13 mouse cellular contexts compared by ENCODE assay signal in the genomic region with DNA sequence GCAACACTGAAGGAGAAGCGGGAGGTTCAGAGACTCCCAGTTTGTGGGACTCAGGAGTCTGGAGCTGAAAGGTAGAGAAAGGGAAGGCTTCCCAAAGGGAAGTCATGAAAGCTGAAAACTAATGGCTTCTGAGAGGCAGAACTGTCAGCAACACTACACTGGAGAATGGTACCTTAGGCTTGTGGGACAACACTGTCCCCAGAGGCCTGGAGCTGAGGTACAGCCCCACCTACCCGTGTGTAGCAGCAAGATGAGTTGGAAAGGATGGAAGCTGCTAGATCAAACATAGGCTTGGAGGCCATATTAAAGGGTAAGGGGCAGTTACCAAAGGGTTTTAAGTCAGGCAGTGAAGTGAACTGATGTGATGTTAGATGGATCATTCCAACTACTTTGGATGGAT.
"Had no signal": no experiment of that assay in that cellular context is flagged by ENCODE, and none has a peak within 500 bp of the region (broad histone marks: within the 10 kb centered on the region; RNA-seq: fewer than 3 reads in every experiment).

No protein-coding gene starts in this region.

- H3K9ac ChIP-seq: limb, embryonic 12.5 days; midbrain, embryonic 13.5 days; neural tube, embryonic 15.5 days had no signal

- H3K27me3 ChIP-seq: limb, embryonic 12.5 days; midbrain, embryonic 13.5 days; neural tube, embryonic 15.5 days had no signal

- H3K4me3 ChIP-seq: limb, embryonic 12.5 days; midbrain, embryonic 13.5 days; myocyte; neural tube, embryonic 15.5 days had no signal

- H3K36me3 ChIP-seq: limb, embryonic 12.5 days; midbrain, embryonic 13.5 days; neural tube, embryonic 15.5 days had no signal

- H3K27ac ChIP-seq: limb, embryonic 12.5 days; midbrain, embryonic 13.5 days; neural tube, embryonic 15.5 days had no signal

- ATAC-seq: hindbrain, embryonic 16.5 days; inflammation-experienced regulatory T-cells, adult 6 months; midbrain, embryonic 13.5 days had no signal

- DNase-seq: layer of hippocampus, adult 9-11 months; layer of hippocampus, postnatal 36 days; liver; right cerebral cortex, adult 18-20 months; right cerebral cortex, postnatal 25 days; thymus, adult 18-20 months; thymus, postnatal 14 days had no signal

- H3K9me3 ChIP-seq: limb, embryonic 12.5 days; midbrain, embryonic 13.5 days; neural tube, embryonic 15.5 days had no signal

- H3K4me2 ChIP-seq: limb, embryonic 12.5 days; midbrain, embryonic 13.5 days; neural tube, embryonic 15.5 days had no signal
